Mouse (Mus musculus): ENCODE measurements around the gene Cbln3. TPM values are rescaled to one million over a fixed set of nuclear protein-coding genes. Genes with fewer than 3 reads are reported as not detected.

The Cbln3 gene
- polyA plus RNA-seq, 1 experiment from 2014 or later, result not detected

DNA sequence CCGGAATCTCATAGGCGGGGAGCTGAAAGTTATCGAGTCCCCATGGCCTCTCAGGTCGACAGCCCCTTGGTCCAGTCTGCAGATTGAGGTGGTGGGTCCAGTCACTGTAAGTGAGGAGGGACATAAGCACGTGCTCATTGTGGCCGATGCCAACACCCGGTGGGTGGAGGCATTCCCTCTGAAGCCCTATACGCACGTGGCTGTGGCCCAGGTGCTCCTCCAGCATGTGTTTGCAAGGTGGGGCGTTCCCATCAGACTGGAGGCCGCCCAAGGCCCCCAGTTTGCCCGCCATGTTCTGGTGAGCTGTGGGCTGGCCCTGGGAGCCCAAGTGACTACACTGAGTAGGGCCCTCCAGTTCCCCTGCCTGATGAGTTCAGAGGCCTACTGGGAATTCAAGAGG, 12.2 kb downstream of the Cbln3 start:
- WGBS (ENCODE audit: missing documents), result 90% methylated on average over 10 of the region's 12 CpGs
- H3K4me3 ChIP-seq (ENCODE audit: inconsistent target), result no peak overlapping the region
- no peaks in the 10 kb centered on the region for H3K79me2 ChIP-seq (ENCODE audit: inconsistent target)
- H3K27ac ChIP-seq, result no peak overlapping the region
- no peaks in the 10 kb centered on the region for H3K36me3 ChIP-seq (ENCODE audit: inconsistent target)

DNA sequence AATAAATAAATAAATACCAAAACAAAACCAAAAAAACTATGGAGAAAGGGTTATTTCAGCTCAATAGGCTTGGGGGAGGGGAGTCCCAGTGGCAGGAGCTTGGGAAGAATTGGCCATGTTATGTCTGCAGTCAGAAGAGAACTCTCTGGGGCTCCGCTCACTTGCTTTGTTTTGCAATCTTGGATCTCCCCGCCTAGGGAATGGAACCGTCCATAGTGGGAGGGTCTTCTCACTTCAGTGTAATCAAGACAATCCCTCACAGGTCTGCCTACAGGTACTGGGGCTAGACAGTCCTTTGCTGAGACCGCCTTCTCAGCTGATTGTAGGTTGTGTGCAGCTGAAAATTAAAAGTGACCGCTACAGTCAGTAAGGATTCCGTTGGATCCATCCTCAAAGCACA, 14.7 kb downstream of the Cbln3 start:
- H3K79me2 ChIP-seq (ENCODE audit: inconsistent target), result no peaks in the 10 kb centered on the region
- H3K27ac ChIP-seq, result no peak overlapping the region
- no peaks in the 10 kb centered on the region for H3K36me3 ChIP-seq (ENCODE audit: inconsistent target)
- no peak overlapping the region for H3K4me3 ChIP-seq (ENCODE audit: inconsistent target)
- WGBS (ENCODE audit: missing documents), result 93% methylated on average over 6 of the region's 6 CpGs

DNA sequence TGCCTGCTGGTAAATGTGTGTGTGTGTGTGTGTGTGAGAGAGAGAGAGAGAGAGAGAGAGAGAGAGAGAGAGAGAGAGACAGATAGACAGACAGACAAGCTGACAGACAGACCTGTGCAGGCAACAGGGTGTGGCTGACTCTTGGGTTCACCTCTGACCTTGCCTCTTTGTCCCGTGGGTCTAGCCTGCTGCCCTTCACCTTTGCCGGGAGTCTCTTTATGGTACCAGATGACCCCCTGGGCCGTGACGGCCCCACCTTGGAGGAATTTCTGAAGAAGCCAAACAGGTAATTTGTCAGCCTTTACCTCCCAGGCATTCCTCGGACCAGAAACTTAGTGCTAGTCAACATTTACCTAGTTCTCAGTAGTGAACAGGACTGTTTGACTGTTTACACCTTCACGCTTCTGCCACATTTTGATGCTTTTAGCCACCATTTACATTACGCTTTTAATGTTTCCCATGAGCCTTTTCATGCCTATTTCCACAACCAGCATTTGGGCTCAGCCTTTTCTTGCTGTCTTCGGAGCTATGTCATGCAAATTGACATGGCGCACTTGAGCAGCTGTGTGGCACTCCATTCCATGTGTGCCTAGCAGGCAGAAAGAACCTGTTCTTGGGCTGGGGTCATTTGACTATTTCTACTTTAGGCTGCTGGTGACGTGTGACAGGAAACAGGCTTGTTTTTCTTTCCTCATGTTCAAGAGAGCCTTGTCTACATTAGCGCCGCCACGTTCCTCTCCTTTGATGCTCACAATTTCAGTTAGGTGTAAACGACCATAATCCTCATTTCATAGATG, 15.8 kb downstream of the Cbln3 start:
- 92% methylated on average over 14 of the region's 14 CpGs for WGBS (ENCODE audit: missing documents)
- Histone ChIP-seq H3K36me3 (ENCODE audit: inconsistent target) (no peaks in the 10 kb centered on the region), H3K79me2 (ENCODE audit: inconsistent target) (no peaks in the 10 kb centered on the region), H3K27ac (no peak overlapping the region), H3K4me3 (ENCODE audit: inconsistent target) (no peak overlapping the region)

DNA sequence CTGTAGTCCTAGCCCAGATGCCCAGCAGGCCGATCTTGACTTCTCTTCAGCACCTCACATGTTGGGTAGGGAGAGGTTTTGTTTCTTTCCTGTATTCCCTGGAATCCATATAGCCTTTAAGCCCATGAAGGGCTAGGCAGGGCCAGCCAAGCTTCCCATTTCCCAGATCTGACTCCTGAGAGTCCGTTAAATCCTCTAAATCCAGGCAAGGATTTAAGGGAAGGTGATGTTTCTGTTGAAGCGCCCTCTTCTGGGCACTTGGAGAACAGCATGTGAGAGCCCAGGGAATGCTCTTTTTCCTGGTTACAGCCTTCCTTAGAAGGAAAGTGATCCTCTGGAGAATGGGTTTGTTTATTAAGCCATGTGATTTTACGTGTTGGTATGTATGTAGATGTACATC, 17.2 kb downstream of the Cbln3 start:
- no peaks in the 10 kb centered on the region for H3K79me2 ChIP-seq (ENCODE audit: inconsistent target)
- H3K4me3 ChIP-seq (ENCODE audit: inconsistent target), result no peak overlapping the region
- 49% methylated on average over 4 of the region's 4 CpGs for WGBS (ENCODE audit: missing documents)
- H3K36me3 ChIP-seq (ENCODE audit: inconsistent target), result no peaks in the 10 kb centered on the region
- H3K27ac ChIP-seq, result no peak overlapping the region

DNA sequence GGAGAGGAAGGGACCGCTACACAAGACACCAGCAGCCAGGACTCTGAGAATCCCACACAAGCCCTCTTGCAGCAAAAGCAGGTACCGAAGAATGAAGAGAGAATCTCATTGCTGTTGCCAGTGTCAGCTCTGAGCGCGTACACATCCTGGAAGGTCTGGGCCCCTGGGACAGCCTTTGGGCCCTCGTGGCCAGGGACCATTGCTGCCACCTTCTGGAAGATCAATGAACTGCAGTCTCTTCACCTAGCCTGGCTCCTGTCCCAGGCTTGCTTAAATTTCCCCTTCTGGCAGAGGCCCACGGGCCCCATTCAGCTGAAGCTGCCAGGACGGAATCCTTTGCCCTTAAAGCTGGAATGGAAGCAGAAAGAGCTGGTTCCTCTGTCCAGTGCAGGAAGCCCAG, 20.4 kb downstream of the Cbln3 start:
- Histone ChIP-seq H3K79me2 (ENCODE audit: inconsistent target) (no peaks in the 10 kb centered on the region), H3K4me3 (ENCODE audit: inconsistent target) (no peak overlapping the region), H3K36me3 (ENCODE audit: inconsistent target) (no peaks in the 10 kb centered on the region), H3K27ac (no peak overlapping the region)
- 41% methylated on average over 7 of the region's 7 CpGs for whole genome bisulfite sequencing (ENCODE audit: missing documents)

DNA sequence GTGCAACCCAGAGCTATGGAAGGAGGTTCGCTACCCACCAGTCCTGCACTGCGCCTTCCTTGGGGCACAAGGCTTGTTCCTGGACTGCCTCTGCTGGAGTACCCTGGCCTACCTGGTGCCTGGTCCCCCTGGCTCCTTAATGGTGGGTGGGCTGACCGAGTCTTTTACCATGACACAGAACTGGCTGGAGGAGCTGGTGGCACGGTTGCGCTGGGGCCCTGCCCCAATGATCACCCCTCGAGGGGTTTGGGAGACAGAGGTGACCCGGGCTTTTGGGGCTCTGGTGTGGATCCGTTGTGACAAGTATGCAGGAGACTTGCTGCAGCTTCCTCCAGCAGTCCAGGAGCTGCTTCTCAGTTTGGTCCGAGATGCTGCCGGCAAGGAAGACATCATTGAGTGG, 21.2 kb downstream of the Cbln3 start:
- WGBS (ENCODE audit: missing documents), result 97% methylated on average over 10 of the region's 10 CpGs
- H3K4me3 ChIP-seq (ENCODE audit: inconsistent target), result no peak overlapping the region
- no peak overlapping the region for H3K27ac ChIP-seq
- H3K79me2 ChIP-seq (ENCODE audit: inconsistent target), result no peaks in the 10 kb centered on the region
- H3K36me3 ChIP-seq (ENCODE audit: inconsistent target), result no peaks in the 10 kb centered on the region

DNA sequence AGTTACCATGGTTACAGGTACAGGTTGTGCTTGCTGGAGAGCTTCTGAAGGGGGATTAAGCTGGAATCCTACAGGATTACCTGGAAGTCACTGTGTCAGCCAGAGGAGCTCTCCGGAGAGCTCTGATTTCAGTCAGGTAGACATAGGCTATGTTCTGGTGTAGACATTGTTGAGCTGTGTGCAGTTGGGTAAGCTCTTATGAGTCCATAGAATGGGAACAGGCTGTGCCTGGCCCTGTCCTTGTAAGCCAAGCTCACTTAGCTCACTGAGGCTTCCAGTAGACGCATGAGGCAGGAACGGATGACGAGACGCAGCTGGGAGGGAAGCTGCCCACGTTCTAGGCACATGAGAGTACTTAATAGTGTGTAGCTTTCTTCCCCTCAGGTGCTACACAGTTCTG, 22.0 kb downstream of the Cbln3 start:
- no peak overlapping the region for H3K4me3 ChIP-seq (ENCODE audit: inconsistent target)
- H3K79me2 ChIP-seq (ENCODE audit: inconsistent target), result no peaks in the 10 kb centered on the region
- 89% methylated on average over 6 of the region's 6 CpGs for WGBS (ENCODE audit: missing documents)
- H3K36me3 ChIP-seq (ENCODE audit: inconsistent target), result no peaks in the 10 kb centered on the region
- no peak overlapping the region for H3K27ac ChIP-seq

DNA sequence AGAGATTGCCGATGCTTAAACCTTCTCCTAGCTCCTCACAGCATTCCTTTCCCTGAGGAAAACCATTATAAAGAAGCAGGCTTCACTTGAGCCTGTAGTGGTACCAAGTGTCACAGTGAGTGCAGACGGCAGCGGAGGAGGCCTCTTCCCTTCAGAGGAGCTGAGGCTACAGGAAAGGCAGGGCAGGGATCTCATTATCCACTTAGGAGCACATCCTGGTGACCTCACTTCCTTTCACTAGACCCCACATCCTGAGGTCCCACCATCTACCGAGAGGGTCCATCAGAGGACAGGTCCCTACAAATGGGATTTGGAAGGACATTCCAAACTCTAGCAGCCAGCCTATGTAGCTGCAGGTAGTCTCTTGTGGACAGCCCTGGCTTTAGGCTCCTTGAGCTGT, 26.6 kb downstream of the Cbln3 start:
- Histone ChIP-seq H3K27ac (no peak overlapping the region), H3K36me3 (ENCODE audit: inconsistent target) (no peaks in the 10 kb centered on the region), H3K79me2 (ENCODE audit: inconsistent target) (no peaks in the 10 kb centered on the region), H3K4me3 (ENCODE audit: inconsistent target) (no peak overlapping the region)
- 90% methylated on average over 4 of the region's 4 CpGs for WGBS (ENCODE audit: missing documents)

DNA sequence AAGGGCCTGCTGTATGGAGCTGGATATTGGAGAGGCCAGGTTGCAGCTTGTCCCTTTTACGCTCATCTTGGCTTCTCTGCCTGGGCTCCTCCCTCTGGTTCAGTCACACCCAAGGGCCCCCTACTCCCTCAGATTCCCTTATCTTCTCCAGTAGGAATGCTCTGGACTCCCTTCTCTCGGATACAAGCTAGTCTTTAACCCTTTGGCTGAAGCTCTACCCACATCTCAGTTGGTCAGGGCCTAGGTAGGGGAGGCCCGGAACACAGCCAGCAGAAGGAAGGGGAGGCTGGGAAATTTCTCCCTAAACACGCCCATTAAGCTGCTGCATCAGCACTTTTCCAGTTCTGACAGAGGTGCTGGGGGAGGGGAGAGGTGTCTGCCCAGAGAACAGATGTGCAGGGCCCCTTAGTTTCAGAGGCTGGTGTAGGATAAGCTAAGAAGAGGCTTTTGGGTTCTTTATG, 29.1 kb downstream of the Cbln3 start:
- no peaks in the 10 kb centered on the region for H3K79me2 ChIP-seq (ENCODE audit: inconsistent target)
- no peak overlapping the region for H3K27ac ChIP-seq
- H3K4me3 ChIP-seq (ENCODE audit: inconsistent target), result no peak overlapping the region
- no peaks in the 10 kb centered on the region for H3K36me3 ChIP-seq (ENCODE audit: inconsistent target)
- 61% methylated on average over 3 of the region's 4 CpGs for WGBS (ENCODE audit: missing documents)

DNA sequence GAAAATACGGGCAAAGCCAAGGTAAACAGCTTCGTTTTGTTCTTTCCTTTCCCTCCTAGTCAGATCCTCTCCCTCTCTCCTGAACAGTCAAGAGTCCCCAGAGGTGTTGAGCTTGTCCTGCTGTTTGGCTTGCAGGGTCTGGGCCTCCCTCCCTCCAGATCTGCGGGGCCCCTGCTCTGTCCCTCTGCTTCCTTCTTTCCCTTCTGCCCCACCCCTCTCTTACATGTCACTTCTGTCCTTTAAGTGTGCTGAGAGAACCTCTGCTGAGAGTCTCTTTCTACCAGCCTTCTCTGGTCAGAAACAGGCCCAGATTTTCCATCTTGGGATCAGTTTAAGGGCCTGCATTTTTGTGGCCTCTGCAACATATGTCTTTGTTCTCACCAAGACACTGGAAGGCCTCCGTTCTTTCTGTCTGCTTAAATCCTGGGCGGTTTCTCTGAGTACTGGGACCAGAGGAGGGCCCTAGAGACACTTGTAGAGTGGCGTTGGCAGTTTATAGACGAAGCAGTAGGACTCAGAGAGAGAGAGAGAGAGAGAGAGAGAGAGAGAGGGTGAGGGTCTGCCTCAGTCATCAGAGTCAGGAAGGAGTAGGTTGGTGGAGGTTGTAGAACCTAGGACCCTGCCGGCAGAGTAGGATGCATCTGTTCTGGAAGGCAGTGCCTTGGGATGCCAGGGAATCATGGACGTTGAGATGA, 29.6 kb downstream of the Cbln3 start:
- Histone ChIP-seq H3K79me2 (ENCODE audit: inconsistent target) (no peaks in the 10 kb centered on the region), H3K27ac (no peak overlapping the region), H3K36me3 (ENCODE audit: inconsistent target) (no peaks in the 10 kb centered on the region), H3K4me3 (ENCODE audit: inconsistent target) (peak overlapping the region; percentile 25)
- WGBS (ENCODE audit: missing documents), result 20% methylated on average over 9 of the region's 9 CpGs

DNA sequence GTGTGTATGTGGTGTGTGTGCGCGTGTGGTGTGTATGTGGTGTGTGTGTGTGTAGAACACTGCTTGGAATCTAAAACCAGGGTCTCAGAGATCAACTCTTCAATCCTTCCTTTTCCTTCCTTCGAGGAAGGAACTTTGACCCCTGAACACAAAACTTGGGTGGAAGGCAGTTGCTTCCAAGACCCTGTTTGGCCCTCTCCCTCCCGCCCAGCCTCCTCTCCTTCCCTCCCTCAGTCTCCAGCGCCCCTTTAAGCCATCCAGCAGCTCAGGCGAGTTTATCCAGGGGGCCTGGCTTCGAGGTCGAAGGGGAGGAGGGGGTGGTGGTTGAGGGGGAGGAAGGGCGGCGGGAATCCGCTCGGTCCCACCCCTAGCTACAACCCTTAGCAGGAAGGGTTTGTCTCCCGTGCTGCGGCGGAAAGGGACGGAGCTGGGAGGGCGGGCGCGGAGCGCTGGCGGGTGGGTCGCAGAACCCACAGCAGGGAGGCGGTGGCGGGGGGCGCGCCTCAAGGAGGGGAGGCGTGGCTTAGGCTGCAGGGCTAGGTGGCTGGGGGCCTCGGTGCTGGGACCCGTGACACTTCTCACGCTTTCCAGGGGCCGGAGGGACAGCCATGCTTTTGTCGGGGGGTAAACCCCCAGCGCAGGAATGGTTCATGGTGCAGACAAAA, 30.4 kb downstream of the Cbln3 start, which contains the start of gene Nynrin:
Gene Nynrin (plus strand): TSS at position 390 of the 665 bp plus-strand sequence.
- Histone ChIP-seq H3K79me2 (ENCODE audit: inconsistent target) (no peaks in the 10 kb centered on the region), H3K36me3 (ENCODE audit: inconsistent target) (no peaks in the 10 kb centered on the region), H3K27ac (no peak within 1 kb of the TSS), H3K4me3 (ENCODE audit: inconsistent target) (peak within 1 kb of the TSS; percentile 25)
- WGBS (ENCODE audit: missing documents), result 13% methylated on average over 30 of the region's 33 CpGs

DNA sequence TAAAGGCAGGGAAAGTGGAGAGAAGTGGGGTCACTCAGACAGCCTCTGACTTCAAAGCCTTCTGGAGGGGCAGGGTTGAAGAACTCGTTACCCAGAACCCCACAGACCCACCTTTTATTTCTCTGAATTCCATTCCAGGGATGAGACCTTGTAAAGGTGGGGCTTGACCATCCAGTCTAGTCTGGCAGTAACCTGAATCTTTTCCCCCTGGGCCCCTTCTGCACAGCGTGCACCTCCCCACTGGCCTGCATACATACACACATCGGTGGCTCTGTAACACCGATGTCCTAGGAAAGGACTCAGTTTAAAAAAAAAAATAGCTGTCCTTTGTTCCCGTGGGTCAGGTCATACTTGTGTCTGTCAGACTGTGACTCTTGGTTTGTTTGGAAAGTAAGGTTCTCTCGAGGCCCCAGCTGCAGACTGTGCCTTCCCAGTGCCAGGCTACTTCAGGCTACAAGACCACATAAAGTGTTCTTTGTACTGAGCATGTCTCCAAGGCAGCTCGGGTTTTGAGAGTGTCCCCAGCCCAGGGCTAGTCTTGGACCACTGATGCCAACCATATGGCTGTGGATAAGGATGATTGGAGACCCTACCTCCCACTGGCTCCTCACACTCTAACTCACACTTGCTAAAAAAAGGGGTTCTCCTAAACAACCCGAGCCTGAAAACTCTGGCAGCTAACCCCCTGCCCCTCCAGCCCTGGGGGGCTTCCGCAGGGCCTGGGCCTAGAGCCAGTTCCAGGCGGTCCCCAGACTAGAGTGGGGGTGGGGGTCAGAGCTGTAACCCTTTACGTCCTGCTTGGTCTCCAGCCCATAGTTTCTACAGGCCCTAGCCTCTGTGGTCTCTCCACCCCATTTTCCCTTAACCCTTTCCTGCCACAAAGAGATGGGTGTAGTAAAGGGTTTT, 31.3 kb downstream of the Cbln3 start:
- H3K79me2 ChIP-seq (ENCODE audit: inconsistent target), result no peaks in the 10 kb centered on the region
- 52% methylated on average over 11 of the region's 11 CpGs for WGBS (ENCODE audit: missing documents)
- no peak overlapping the region for H3K27ac ChIP-seq
- H3K4me3 ChIP-seq (ENCODE audit: inconsistent target), result no peak overlapping the region
- H3K36me3 ChIP-seq (ENCODE audit: inconsistent target), result no peaks in the 10 kb centered on the region

DNA sequence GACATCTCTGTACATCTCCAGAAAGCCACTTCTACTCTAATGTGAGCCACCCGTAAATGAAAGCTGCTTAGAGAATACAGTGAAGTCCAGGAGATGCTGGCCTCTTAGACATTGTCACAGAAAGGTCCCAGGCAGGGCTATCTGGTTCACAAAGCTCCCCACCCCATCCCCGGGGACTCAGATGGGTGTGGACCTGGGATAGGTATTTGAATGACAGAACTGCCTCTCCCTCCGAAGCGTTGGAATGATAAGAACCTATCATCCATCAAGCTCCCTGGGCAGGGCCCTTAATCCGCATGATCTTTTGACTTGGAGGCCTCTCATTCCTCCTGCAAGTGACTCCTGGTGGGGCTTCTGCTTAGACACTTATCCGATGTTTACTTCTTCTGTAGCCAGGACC, 33.3 kb downstream of the Cbln3 start:
- WGBS (ENCODE audit: missing documents), result 91% methylated on average over 6 of the region's 6 CpGs
- Histone ChIP-seq H3K36me3 (ENCODE audit: inconsistent target) (no peaks in the 10 kb centered on the region), H3K4me3 (ENCODE audit: inconsistent target) (no peak overlapping the region), H3K27ac (no peak overlapping the region), H3K79me2 (ENCODE audit: inconsistent target) (no peaks in the 10 kb centered on the region)

All from macrophage (primary cell).